In the genomic region with DNA sequence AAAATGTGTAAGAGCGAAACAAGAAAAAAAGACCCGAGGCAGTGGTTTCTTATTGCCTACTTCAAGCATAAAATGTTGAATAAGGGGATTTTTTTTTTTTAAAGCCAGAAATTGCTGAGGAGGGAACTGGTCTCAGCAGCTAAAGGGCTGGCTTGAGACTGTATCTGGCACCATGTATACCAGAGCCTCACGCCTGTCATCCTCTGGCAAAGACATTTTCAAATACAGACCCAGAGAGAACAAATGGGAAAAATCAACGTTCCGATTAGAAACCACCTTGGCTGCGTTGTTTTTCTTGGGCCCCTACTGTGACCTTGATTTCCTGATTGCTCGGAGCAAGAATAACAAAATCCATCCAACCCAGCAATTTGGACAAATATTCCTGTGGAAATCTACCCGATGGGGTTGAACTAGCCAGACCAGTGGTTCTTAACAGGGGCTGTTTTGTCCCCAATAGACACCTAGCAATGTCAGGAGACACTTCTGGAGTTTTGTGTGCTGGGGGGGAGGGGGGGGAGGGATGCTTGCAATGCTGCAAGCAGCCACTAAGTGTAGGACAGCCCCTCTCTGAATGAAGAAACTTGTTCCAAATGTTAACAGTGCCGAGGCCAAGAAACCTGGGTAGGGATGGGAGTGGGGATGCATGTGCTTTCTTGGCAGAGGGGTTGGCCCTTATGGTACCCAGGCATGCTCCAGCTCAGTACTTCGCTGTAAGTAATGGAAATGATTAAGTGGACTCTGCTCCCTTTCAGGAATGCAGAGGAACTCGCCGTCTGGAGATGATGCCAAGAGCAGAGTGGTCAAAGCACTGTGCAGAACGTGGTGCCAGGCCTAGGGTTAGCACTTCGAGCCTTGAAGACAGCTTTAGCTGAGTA, we compare ENCODE assay signal across 11 mouse cellular contexts.
DNase-seq lines count a peak whose midpoint lies in the region; ATAC-seq and TF ChIP-seq lines count a peak whose summit lies in the region.
"Had no signal": no experiment of that assay in that cellular context is flagged by ENCODE, and none has a peak within 500 bp of the region (broad histone marks: within the 10 kb centered on the region; RNA-seq: fewer than 3 reads in every experiment).

No protein-coding gene starts in this region.

- peak; percentile 5 to 21 for DNase-seq in heart, adult 9 months (ENCODE audit: low spot score in 2 of 2)
- no peak for DNase-seq in heart, postnatal 14 days
- DNase-seq in kidney, postnatal 0 days (ENCODE audit: low spot score) = peak; percentile 19
- no peak for DNase-seq in kidney, postnatal 14 days
- no peak for DNase-seq in layer of hippocampus, adult 9-10 months (ENCODE audit: low spot score)
- DNase-seq: cerebellum, adult 2 months; lung, adult 2 months; thymus, postnatal 4 days had no signal

- intact Hi-C loops in heart, postnatal 14 days (cut with DNase I) = no loop called here

- no peaks in the 10 kb centered on the region for H3K27me3 ChIP-seq in kidney, postnatal 0 days (ENCODE audit: insufficient read depth, low read length)
- H3K27me3 ChIP-seq in embryonic facial prominence, embryonic 15.5 days = no peaks in the 10 kb centered on the region
- no peaks in the 10 kb centered on the region for H3K27me3 ChIP-seq in stomach, embryonic 15.5 days (replicated peaks)
- H3K27me3 ChIP-seq: hindbrain, embryonic 15.5 days had no signal

- no peak overlapping the region for H3K4me2 ChIP-seq in kidney, postnatal 0 days (ENCODE audit: low read length)
- H3K4me2 ChIP-seq in embryonic facial prominence, embryonic 15.5 days (replicated peaks) = no peak overlapping the region
- no peak overlapping the region for H3K4me2 ChIP-seq in stomach, embryonic 15.5 days
- H3K4me2 ChIP-seq: hindbrain, embryonic 15.5 days had no signal

- H3K36me3 ChIP-seq in kidney, postnatal 0 days (ENCODE audit: insufficient read depth, low read length) = no peaks in the 10 kb centered on the region
- no peaks in the 10 kb centered on the region for H3K36me3 ChIP-seq in embryonic facial prominence, embryonic 15.5 days
- no peaks in the 10 kb centered on the region for H3K36me3 ChIP-seq in stomach, embryonic 15.5 days
- H3K36me3 ChIP-seq: hindbrain, embryonic 15.5 days had no signal

- H3K4me1 ChIP-seq in kidney, postnatal 0 days (replicated peaks; ENCODE audit: insufficient read depth, low read length) = no peaks in the 10 kb centered on the region
- peaks cover 7% of the 10 kb centered on the region; the same call in 1 of the 2 replicates for H3K4me1 ChIP-seq in embryonic facial prominence, embryonic 15.5 days
- H3K4me1 ChIP-seq in stomach, embryonic 15.5 days = no peaks in the 10 kb centered on the region

- ATAC-seq in kidney, postnatal 0 days (replicated peaks; ENCODE audit: low FRiP score, low read depth) = no peak
- peak; percentile 64 for ATAC-seq in embryonic facial prominence, embryonic 15.5 days (ENCODE audit: insufficient number of reproducible peaks, low FRiP score, low TSS enrichment, low read depth)
- peak; percentile 27; the same call in 1 of the 2 replicates for ATAC-seq in stomach, embryonic 15.5 days (ENCODE audit: insufficient read depth, low FRiP score, low read depth)

- H3K27ac ChIP-seq in kidney, postnatal 0 days = no peak overlapping the region
- peak overlapping the region; percentile 63 for H3K27ac ChIP-seq in embryonic facial prominence, embryonic 15.5 days (replicated peaks)
- H3K27ac ChIP-seq in stomach, embryonic 15.5 days = no peak overlapping the region

- WGBS in kidney, postnatal 0 days = 46% methylated on average over 14 of the region's 14 CpGs
- WGBS in embryonic facial prominence, embryonic 15.5 days = 47% methylated on average over 14 of the region's 14 CpGs
- 78% methylated on average over 14 of the region's 14 CpGs for WGBS in stomach, embryonic 15.5 days

- H3K9ac ChIP-seq in kidney, postnatal 0 days (ENCODE audit: low read depth, low read length) = no peak overlapping the region
- no peak overlapping the region for H3K9ac ChIP-seq in embryonic facial prominence, embryonic 15.5 days
- no peak overlapping the region for H3K9ac ChIP-seq in stomach, embryonic 15.5 days
- H3K9ac ChIP-seq: hindbrain, embryonic 15.5 days had no signal

- no peak overlapping the region for H3K4me3 ChIP-seq in kidney, postnatal 0 days (replicated peaks; ENCODE audit: low read depth, low read length)
- no peak overlapping the region for H3K4me3 ChIP-seq in embryonic facial prominence, embryonic 15.5 days (replicated peaks)
- no peak overlapping the region for H3K4me3 ChIP-seq in stomach, embryonic 15.5 days (replicated peaks)
- H3K4me3 ChIP-seq: hindbrain, embryonic 15.5 days had no signal

- TF ChIP-seq CTCF in kidney, postnatal 0 days (IDR thresholded peaks at IDR 0.05; ENCODE audit: low read depth) = no peak

- no peaks in the 10 kb centered on the region for H3K9me3 ChIP-seq in kidney, postnatal 0 days (replicated peaks; ENCODE audit: low read length)
- no peaks in the 10 kb centered on the region for H3K9me3 ChIP-seq in embryonic facial prominence, embryonic 15.5 days (replicated peaks)
- no peaks in the 10 kb centered on the region for H3K9me3 ChIP-seq in stomach, embryonic 15.5 days
- H3K9me3 ChIP-seq: hindbrain, embryonic 15.5 days had no signal

Comparison
In these comparisons a context has a peak if more than half of its experiments do, and no peak if none do; other contexts are left out.
1. DNase-seq: peak in heart, adult 9 months (2 of 2) and kidney, postnatal 0 days (single experiment); none in heart, postnatal 14 days (0 of 2), kidney, postnatal 14 days (single experiment) and layer of hippocampus, adult 9-10 months (single experiment).